Mouse (Mus musculus): ENCODE data around the gene Gng7.
A peak's percentile ranks its signal among the peaks of the same experiment; 100 is the strongest.
"Not testable (repeated sequence)": the region's sequence is repeated elsewhere in the genome, so short reads cannot be mapped to it uniquely, and the experiment has no call there.

Gene Gng7

DNA sequence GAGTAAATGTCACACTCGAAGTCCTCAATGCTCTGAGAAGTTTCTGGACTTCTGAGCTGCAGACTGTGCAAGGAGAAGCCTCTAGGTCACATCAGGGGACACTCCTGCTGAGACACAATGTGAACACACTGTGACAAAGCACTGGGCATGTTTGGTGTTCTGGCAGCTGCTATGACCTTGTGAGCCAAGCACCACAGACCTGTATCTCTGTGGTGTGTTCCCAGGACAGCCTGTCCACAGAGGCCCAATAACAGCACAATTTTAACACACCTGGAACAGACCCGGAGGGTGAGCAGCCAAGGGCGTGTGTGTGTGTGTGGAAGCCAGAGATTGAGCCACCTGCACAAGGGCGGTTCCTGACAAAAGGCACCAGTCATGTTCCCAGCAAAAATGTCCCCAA is 20.1 kb downstream of the Gng7 start:
- no peak for DNase-seq (ENCODE audit: low spot score)

DNA sequence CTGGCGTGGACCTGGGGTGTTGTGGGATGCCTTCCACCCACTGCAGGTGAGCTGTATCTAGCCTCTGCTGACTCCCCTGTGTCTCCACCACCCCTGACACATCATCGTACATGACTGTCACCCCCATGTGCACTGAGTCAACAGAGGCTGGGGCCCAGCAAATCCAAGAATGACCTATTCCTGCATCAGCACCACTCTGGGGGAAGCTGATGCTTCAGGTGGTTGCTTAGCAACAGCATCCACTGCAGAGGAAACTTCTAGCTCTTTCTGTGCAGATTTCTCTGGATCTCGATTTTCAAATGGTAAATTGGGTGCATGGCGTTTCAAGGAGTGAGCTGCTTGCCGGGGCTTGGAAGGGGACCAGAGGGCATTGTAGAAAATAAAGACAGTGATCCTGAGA is 21.5 kb downstream of the Gng7 start:
- no peak for DNase-seq (ENCODE audit: low spot score)

DNA sequence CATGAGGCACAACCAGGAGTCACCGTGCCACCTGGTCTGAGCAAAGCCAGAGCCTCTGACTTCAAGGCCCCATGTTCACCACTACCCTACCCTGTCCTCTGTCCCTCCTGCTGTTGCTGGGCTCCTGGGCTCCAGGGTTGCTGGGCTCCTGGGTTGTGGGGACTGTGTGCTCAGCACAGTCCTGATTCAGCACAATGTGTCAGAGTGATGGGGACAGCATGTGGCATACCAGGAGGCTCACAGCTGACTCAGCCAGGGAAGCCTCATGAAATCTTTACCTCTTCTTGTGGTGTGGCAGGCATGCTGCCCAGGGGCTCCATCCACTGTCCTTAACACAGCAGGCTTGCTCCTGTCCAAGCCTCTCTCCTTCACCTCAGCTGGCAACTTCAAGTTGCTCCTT is 22.8 kb downstream of the Gng7 start:
- no peak for DNase-seq (ENCODE audit: low spot score)

DNA sequence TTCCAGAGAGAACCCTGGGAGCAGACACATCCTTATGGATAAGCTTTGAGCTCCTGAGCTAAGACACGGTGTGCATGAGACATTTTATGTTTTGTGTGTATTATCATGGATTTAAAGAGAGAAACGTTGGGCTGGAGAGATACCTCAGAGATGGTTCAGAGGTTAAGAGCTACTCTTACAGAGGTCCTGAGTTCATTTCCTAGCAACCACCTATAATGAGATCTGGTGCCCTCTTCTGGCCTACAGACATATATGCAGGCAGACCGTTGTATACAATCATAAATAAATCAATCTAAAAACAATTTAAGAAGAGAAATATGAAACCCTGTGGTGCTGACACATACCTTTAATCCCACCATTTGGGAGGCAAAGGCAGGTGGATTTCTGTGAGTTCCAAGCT is 23.7 kb downstream of the Gng7 start:
- DNase-seq (ENCODE audit: low spot score), result no peak

DNA sequence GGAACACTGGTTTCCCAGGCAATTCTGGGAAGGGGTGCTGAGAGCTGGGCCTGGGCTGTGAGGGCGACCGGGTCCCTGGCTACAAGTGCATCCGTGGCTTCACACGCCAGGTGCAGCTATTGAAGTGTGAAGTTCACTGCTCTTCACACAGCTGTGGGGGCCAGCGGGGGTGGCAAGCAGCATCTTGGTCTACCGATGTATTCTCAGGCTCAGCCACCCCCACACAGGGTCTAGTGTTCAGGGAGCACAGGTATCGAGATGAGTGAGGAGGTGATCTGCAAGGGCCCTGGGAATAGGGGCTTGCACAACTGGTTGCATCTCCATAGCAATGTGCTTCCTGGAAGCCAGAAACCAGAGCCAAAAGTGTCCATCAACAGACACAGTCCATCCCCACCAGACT is 24.3 kb downstream of the Gng7 start:
- no peak for DNase-seq (ENCODE audit: low spot score)

DNA sequence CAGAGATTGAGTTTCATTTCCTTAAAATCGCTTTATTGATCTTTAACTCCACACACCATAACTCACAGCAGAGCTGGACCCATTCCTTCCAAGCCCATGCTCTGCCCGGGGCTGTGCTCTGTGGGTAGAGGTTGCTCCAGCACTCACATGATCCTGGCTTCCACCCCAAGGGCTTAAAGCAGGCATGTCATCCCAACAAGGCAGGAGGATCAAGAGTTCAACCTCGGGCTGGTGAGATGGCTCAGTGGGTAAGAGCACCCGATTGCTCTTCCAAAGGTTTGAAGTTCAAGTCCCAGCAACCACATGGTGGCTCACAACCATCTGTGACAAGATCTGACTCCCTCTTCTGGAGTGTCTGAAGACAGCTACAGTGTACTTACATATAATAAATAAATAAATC is 24.9 kb downstream of the Gng7 start:
- not testable (repeated sequence) for DNase-seq (ENCODE audit: low spot score)

DNA sequence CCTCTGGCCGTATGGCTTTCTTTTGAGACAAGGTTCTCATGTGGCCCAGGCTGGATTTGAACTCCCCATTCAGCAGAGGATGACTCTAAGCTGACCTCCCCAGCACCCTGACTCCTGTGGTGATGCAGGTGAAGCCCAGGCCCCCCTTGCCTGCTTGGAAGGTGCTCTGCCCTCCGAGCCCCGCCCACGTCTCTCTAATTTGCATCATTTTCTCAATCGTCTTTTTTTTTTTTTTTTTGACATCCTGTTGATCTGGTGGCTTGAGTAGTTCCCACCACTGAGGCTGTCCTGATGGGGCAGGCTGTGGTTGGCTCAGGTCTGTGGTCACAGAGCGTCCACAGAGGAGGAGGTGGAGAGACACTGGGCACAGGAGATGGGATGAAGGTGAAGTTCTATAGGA is 25.3 kb downstream of the Gng7 start:
- DNase-seq (ENCODE audit: low spot score), result no peak

DNA sequence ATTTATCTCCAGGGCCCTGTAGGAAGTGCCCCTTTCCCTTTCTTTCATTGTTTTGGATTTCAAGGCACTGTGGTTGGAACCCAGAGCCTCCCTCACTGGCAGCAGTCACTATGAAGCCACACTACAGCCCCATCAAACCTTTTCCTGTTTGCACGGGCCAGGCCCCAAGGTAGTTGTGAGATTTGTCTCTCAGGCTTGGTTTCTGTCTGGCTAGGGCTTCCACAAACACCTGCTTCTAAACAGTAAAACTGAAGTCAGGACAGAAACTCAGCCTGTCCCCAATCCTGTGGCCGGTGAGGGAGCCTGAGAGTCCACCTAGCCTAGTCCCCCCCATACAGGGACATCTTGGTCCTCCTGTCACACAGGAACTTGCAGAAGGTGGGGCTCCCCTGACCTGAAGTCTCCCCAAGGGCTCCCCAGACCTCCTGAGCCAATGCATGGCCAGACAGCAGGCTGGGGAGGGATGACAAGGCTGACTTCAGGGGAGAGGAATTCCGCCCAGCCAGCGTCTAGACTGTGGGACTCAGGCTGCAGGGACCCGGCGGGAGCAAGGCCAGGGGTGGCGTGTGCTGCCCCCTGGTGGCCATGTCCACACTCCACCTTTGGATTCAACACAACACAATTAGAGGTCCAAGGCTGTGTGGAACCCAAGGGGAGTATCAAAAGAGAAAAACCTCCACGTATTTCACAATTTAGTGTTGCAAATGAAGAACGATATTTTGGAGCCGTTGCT is 26.9 kb downstream of the Gng7 start:
- peak; percentile 76 for DNase-seq (ENCODE audit: low spot score)

DNA sequence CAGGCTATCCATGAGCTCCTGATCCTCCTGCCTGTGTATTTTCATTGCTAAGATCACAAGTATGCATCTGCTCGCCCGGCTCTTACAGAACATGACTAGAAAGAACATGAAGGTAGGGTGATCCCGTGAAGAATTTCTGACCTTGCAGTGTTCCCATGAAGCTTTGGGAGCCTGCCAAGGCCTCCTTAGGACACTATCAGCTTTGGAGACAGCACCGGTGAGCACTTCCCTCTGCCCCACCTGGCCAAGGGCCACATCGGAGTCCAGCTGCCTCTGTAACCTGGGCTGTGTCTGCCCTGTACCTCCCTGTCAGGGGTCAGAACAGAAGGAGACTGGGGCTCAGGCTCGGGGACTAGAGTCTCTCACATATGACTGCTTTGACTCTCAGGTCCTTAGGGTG is 28.0 kb downstream of the Gng7 start:
- DNase-seq (ENCODE audit: low spot score), result no peak

DNA sequence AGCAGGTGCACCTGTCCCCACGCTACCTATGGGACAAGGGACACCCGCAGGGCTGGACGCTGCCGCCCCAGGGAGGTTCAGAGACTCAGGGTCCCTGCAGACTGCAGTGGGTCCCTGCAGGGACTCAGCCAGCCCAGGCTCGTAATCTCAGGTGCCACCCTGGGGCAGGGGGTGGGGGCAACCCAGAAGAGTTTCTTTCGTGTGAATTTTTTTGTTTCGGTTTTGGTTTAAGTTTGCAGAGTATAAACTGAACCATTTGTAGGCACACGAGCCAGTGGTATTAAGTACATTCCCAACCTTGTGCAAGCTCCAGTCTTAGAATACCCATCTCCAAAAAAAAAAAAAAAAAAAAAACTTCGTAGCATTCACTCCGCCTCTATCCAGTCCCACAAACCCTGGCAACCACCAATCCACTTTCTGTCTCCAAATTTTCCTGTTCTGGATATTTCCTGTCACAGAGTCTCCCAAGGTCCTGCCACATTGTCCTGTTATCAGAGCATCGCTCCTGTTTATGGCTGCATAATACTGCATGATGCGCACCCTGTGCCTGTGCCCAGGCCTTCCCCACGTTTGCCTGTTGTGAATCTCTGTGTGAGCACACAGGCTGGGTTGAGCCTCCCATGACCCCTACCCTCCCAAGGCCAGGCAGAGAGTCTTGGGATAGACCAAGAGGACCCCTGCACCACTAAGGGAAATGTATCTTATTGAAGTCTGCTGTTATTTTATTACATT is 28.6 kb downstream of the Gng7 start:
- no peak for DNase-seq (ENCODE audit: low spot score)

DNA sequence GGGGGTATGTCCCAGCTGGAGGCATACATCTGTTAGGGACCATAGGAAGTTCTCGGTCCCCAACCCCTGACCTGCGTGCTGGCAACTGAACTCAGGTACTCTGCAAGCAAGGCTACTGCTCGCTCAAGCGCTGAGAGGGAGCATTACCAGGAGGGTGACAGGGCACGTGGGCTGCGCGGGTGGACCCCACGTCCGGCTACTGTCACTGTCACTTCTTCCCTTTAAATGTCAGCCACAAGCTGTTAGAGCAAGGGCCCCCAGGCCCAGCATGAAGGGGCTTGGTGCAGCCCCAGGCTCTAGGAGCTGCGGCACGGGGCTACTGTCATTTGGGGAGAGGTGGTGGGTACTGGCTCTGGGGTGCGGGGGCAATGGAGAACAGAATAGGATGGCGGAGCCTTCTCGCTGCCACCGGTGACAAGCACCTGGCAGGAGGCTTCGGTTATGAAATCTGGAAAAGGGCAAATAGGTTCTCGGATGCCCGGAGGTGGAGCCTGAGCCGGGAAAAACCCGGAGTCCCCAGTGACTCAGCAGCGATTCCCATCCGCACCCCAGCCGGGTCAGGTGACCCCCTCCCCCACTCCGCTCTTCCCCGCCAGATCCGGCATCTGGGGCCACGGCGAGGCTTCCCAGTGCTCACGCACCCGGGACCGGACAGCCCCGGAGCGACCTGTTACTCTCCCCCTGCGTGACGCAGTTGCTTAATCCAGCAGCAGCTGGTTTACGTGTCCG is 29.3 kb downstream of the Gng7 start:
- no peak for DNase-seq (ENCODE audit: low spot score)

DNA sequence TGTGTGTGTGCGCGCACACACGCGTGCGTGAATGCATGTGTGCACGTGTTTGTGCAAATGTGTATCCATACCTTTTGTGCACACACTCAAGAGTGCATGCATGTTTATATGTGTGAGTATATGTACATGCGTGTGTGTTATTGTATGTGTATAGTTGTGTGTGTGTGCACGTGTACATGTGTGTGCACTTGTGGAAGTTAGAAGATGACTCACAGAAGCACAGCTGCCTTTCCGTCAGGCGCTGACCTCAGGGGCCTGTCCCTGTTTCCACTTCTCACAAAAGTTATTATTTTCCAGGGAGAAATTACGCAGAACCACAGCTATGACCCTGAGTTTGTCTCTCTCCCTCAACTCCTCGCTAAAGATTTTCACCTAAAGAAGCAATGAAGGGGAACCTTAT is 30.5 kb downstream of the Gng7 start:
- no peak for DNase-seq (ENCODE audit: low spot score)

DNA sequence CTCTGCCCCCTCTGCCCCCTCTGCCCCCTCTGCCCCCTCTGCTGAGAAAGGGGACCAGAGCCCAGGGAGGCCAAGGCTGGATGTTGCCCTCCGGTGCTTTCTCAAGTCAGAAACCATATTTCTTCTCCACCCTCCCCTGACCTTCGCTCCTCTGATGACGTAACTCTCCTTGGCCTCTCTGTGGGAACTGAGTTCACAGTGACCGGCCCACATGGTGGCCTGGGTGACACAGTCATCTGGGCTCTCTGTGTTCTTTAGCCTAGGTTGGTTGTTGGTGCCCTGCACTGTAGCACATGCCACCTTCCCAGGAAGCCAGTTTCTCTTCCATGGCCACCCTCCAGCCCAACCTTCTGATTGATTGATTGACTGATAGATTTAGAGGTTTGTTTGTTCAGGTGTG is 32.4 kb downstream of the Gng7 start:
- DNase-seq (ENCODE audit: low spot score), result no peak

DNA sequence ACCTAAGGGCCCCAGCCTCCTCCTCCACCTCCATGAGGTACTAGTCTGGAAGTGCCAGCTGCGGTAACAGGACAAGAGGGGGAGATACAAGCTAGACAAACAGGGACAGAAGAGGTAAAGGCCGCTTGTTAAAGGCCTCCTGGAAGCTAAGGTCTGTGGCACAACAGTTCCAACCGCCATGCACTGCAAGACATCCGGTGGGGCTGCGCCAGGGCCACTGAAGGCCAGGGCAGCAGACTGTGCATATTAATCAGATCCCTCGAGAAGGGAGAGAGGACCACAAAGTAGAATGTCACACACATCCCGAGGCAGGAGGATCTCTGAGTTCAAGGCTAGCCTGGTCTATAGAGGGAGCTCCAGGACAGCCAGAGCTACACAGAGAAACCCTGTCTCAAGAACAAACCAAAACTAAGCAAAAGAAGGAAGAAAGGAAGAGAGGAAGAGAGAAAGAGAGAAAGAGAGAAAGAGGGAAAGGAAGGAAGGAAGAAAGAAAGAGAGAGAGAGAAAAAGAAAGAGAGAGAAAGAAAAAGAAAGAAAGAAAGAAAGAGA is 33.1 kb downstream of the Gng7 start:
- no peak for DNase-seq (ENCODE audit: low spot score)

DNA sequence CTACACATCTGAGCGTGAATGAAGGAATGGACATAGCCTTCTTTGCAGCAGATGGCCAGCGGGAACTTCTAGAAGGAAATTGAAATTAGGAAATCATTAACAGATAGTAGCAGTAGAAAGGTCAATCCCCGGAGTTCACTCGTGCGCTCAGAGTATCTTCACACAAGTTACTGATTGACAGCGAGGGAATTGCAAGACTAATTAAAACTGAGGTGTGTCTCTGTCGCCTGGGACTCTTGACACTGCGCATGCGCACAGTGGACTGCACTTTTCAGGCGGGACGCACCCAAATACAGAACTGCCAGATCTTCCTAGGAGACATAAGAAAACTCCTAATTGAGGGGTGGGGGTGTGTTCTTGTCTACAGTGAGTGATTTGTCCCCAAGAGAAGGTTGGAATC is 39.3 kb downstream of the Gng7 start:
- DNase-seq (ENCODE audit: low spot score), result no peak

DNA sequence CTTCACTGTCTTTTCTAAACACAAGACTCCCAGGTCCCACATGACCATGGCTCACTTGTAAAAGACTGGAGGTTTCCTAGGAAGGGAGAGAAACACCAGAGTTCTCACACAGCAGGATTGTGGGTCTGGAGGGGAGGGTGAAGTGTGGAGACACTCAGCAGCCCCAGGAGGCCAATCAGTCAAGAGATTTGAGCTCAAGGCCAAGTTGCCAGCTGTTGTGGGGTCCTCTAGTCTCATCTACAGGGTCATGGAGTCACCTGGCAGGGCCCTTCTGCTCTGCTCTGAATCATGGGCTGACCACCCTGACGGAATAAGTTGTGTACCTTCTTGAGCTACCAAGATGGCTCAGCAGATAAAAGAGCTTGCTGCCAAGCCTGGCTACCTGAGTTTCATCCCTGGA is 41.0 kb downstream of the Gng7 start:
- no peak for DNase-seq (ENCODE audit: low spot score)

DNA sequence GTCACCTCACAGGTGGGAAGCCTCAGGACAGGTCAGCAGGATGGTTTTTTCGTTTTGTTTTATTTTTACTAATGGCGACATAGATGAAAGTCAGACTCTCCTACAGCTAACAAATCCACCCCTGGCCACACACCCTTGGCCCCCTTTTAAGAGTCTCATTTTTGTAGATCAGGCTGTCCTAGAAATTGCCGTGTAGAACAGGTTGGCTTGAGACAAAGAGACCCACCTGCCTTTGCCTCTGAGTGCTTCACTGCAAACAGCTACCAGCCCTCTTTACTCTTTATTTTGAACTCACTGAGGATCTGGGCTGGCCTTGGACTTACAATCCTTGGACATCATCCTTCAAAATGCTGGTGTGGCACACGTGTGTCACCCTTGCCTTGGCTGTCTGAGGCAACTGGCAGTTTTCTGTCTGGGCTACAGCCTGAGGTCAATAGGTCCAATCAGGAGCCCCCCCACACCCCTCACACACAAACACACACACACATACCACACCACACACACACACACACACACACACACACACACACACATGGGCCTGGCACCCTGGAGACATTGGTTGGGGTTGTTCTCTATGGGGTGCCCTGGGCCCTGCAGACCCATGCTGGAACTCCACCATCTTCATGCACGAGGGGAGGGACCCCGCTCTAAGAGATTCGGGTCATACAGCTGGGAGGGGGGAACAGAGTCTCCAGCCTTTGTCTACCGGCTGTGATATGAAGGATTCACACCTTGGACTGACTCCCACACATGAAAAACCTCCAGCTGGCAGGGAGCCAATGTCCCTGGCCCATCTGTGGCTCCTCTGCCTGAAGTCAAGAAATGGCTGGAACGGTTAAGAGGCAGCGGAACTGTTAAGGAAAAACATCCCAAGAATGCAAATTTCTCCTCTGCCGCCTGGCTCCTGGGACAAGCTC is 42.4 kb downstream of the Gng7 start:
- DNase-seq (ENCODE audit: low spot score), result no peak

DNA sequence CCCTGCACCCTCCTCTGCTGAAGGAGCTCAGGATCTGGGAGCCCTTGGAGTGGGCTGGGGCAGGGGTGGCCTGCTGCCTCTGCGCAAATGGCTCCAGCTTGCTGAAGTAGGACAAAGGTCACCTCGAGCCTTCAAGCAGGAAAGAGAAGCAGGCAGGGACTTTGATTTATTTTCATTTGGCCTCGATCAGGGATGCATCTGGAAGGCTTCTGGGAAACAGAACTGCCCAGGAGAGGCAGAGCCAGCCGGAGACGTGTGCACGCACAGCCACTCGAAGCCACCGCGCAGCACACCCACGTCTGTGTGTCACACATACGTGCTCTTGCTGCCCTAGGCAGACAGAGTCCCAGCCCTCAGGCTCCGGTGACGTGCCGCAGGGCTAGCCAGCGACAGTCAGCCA is 43.2 kb downstream of the Gng7 start:
- no peak for DNase-seq (ENCODE audit: low spot score)

DNA sequence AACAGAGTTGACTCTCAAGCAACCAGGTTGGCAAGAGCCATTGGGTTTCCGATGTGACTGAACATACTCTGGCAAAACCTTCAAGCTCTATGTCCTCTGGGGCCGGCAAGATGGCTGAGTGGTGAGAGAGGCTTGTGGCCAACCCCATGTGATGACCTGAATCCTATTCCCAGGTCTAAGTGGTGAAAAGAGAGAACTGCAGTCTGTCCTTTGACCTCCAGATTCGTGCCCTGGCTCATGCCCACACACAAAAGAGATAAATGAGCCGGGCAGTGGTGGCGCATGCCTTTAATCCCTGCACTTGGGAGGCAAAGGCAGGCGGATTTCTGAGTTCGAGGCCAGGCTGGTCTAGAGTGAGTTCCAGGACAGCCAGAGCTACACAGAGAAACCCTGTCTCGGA is 44.6 kb downstream of the Gng7 start:
- no peak for DNase-seq (ENCODE audit: low spot score)

DNA sequence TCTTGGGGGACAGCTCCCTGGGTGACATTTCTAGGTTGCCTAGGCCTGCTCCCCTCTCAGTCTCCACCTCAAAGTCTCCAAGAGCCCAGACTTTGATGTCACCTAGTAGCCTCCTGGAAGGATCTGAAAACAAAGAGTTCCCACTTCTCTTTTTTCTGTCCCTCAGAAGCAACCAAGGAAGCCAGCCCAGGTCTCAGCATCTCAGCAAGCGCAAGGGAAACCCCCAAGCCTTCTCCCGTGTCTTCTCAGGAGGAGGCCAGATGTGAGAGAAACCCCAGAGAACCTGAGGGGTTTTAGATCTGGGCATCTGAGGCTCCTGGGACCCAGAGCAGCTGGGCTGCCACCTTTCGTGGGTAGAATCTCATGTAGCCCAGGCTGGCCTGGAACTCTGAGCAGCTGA is 45.4 kb downstream of the Gng7 start:
- no peak for DNase-seq (ENCODE audit: low spot score)

DNA sequence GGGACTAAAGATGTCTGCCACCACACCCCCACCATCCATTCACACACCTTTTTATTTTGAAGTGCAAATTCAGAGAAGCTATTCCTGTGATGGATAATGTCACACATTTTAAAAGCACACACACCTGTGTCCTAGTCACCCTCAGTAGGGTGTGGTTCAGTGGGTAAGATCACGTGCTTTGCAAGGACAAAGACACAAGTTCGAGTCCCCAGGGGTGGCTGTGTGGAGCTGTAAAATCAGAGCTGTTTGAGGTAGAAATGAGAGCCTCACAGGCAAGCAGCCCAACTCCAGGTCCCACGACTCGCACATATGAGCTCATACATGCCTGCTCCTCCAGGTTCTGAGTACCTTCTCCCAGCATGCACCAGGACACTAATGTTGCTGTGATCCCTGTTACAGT is 46.6 kb downstream of the Gng7 start:
- DNase-seq (ENCODE audit: low spot score), result no peak

DNA sequence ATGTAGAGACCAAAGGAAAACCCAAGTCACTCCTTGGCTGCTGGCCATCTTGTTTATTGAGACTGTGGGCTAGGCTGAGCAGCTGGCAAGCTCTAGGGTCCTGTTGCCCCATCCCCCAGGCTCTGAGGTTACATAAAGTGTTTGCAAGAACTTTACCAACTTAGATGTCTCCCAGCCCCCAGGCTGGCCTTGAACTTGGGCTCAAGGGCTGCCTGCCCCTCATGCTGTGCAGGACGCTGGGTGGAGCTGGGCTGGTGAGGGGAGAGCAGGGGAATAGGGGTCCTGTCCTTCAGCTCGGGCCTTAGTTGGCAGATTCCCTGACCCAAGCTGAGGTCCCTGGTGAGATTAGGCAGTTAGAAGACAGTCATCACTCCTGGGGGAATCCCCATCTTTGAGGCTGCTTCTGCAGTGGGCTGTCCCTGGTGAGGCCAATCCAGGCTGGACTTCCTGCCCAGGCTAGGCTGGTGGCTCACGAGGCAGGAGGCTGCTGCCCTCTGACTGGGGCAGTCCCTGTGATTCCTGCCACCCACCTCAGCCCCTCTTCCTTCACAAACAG is 47.6 kb downstream of the Gng7 start:
- DNase-seq (ENCODE audit: low spot score), result no peak

Data from ovary, postnatal 10 days (tissue).